Mouse (Mus musculus) lung, adult 2 months (tissue): ENCODE results near the gene Fbxl19.

Source experiments
- CTCF ChIP-seq: fragments of 200-500 bp; IDR thresholded peaks from 2 replicates; pipeline ENCODE4 v1.5.1; 2011; ENCODE audit warnings: mild to moderate bottlenecking, low read length, control low read depth; ENCODE audit not compliant: insufficient read depth
- POLR2A ChIP-seq: fragments of 200-500 bp; IDR thresholded peaks from 2 replicates; pipeline ENCODE4 v1.6.1; 2011; ENCODE audit warnings: low read depth, mild to moderate bottlenecking, control low read depth, low read length, borderline replicate concordance; ENCODE audit errors: extremely low read depth

DNA sequence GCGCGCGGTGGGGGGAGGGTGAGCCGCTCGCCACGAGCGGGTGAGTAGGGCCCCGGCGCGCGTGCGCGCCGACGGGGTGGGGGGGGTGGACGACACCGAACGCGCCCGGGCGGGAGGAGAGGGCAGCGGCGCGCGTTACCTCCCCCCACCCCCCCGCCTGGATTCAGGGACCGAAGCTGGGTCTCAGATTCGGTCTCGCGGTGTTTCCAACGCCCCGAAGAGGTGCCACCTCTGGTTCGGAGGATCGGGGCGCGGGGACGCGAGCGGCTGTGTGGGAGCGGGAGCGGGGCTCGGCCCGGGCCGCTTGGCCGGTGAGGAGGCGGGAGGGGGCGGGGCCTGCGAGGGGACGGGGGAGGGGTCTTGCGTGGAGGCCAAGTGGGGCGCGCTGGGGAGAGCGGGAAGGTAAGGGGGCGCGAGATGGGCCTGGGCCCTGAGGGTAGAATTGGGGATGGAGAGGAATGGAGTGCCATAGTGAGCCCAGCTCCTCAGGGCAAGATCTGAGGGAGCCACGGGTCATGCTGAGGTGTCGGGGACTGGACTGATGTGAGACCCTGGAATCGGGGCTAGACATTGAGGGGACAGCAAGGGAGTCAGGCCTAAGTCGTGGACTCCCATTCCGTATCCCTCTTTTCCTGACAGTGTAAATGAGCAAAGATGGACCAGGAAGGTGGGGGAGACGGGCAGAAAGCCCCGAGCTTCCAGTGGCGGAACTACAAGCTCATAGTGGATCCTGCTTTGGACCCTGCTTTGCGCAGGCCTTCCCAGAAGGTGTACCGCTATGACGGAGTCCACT lies 33.3 kb downstream of the Fbxl19 start:
- TF ChIP-seq CTCF (no peak), POLR2A (no peak)
